Mouse (Mus musculus): ENCODE data around the gene Ctnnd2. TPM values are rescaled to one million over a fixed set of nuclear protein-coding genes. Genes with fewer than 3 reads are reported as not detected.

Ctnnd2 gene
- polyA plus RNA-seq, 1 experiment from 2014 or later, result 1.3 TPM

- WGBS, result 79% methylated on average over 7 of the region's 7 CpGs
- no peaks in the 10 kb centered on the region for H3K4me1 ChIP-seq (ENCODE audit: control insufficient read depth, insufficient read depth, low read length)
- H3K9me3 ChIP-seq (ENCODE audit: control insufficient read depth, low read length), result no peaks in the 10 kb centered on the region
- H3K27ac ChIP-seq (ENCODE audit: low read length), result no peak overlapping the region
- no peak overlapping the region for H3K9ac ChIP-seq (ENCODE audit: low read depth, low read length)
- no peaks in the 10 kb centered on the region for H3K27me3 ChIP-seq (replicated peaks; ENCODE audit: control insufficient read depth, insufficient read depth, low read length)
- H3K36me3 ChIP-seq (ENCODE audit: control insufficient read depth, insufficient read depth, low read length), result no peaks in the 10 kb centered on the region
- no peak overlapping the region for H3K4me3 ChIP-seq (ENCODE audit: low read length)
- ATAC-seq, result no peak
- H3K4me2 ChIP-seq (ENCODE audit: low read depth, low read length), result no peak overlapping the region
These were observed 197.6 kb downstream of the Ctnnd2 start for GRCm38 (mm10) chr15:30369997-30370396.

- Histone ChIP-seq H3K27ac (ENCODE audit: low read length) (no peak overlapping the region), H3K9me3 (ENCODE audit: control insufficient read depth, low read length) (no peaks in the 10 kb centered on the region), H3K4me1 (ENCODE audit: control insufficient read depth, insufficient read depth, low read length) (no peaks in the 10 kb centered on the region), H3K36me3 (ENCODE audit: control insufficient read depth, insufficient read depth, low read length) (no peaks in the 10 kb centered on the region), H3K27me3 (replicated peaks; ENCODE audit: control insufficient read depth, insufficient read depth, low read length) (no peaks in the 10 kb centered on the region), H3K4me2 (ENCODE audit: low read depth, low read length) (no peak overlapping the region), H3K9ac (ENCODE audit: low read depth, low read length) (no peak overlapping the region), H3K4me3 (ENCODE audit: low read length) (no peak overlapping the region)
- 78% methylated on average over 2 of the region's 2 CpGs for WGBS
- no peak for ATAC-seq
These were observed 198.8 kb downstream of the Ctnnd2 start for GRCm38 (mm10) chr15:30371151-30371550.

- Histone ChIP-seq H3K9me3 (ENCODE audit: control insufficient read depth, low read length) (no peaks in the 10 kb centered on the region), H3K27me3 (replicated peaks; ENCODE audit: control insufficient read depth, insufficient read depth, low read length) (no peaks in the 10 kb centered on the region), H3K9ac (ENCODE audit: low read depth, low read length) (no peak overlapping the region), H3K36me3 (ENCODE audit: control insufficient read depth, insufficient read depth, low read length) (no peaks in the 10 kb centered on the region), H3K4me1 (ENCODE audit: control insufficient read depth, insufficient read depth, low read length) (no peaks in the 10 kb centered on the region), H3K4me2 (ENCODE audit: low read depth, low read length) (no peak overlapping the region), H3K27ac (ENCODE audit: low read length) (no peak overlapping the region), H3K4me3 (ENCODE audit: low read length) (no peak overlapping the region)
- ATAC-seq, result no peak
- WGBS, result 83% methylated on average over 6 of the region's 6 CpGs
These were observed 201.3 kb downstream of the Ctnnd2 start for GRCm38 (mm10) chr15:30373654-30374215.

- Histone ChIP-seq H3K27me3 (replicated peaks; ENCODE audit: control insufficient read depth, insufficient read depth, low read length) (no peaks in the 10 kb centered on the region), H3K36me3 (ENCODE audit: control insufficient read depth, insufficient read depth, low read length) (no peaks in the 10 kb centered on the region), H3K27ac (ENCODE audit: low read length) (no peak overlapping the region), H3K4me2 (ENCODE audit: low read depth, low read length) (no peak overlapping the region), H3K4me1 (ENCODE audit: control insufficient read depth, insufficient read depth, low read length) (no peaks in the 10 kb centered on the region), H3K9ac (ENCODE audit: low read depth, low read length) (no peak overlapping the region), H3K9me3 (ENCODE audit: control insufficient read depth, low read length) (no peaks in the 10 kb centered on the region), H3K4me3 (ENCODE audit: low read length) (no peak overlapping the region)
- ATAC-seq, result no peak
- 67% methylated on average over 5 of the region's 5 CpGs for WGBS
These were observed 202.5 kb downstream of the Ctnnd2 start for GRCm38 (mm10) chr15:30374907-30375306.

GRCm38 (mm10) chr15:30383075-30383842, 210.9 kb downstream of the Ctnnd2 start:
- H3K4me2 ChIP-seq (ENCODE audit: low read depth, low read length), result no peak overlapping the region
- no peak overlapping the region for H3K27ac ChIP-seq (ENCODE audit: low read length)
- H3K4me1 ChIP-seq (ENCODE audit: control insufficient read depth, insufficient read depth, low read length), result no peaks in the 10 kb centered on the region
- H3K27me3 ChIP-seq (replicated peaks; ENCODE audit: control insufficient read depth, insufficient read depth, low read length), result no peaks in the 10 kb centered on the region
- no peak for ATAC-seq
- no peak overlapping the region for H3K4me3 ChIP-seq (ENCODE audit: low read length)
- H3K36me3 ChIP-seq (ENCODE audit: control insufficient read depth, insufficient read depth, low read length), result no peaks in the 10 kb centered on the region
- H3K9me3 ChIP-seq (ENCODE audit: control insufficient read depth, low read length), result no peaks in the 10 kb centered on the region
- WGBS, result 31% methylated on average over 9 of the region's 9 CpGs
- no peak overlapping the region for H3K9ac ChIP-seq (ENCODE audit: low read depth, low read length)

- ATAC-seq, result no peak
- 84% methylated on average over 5 of the region's 5 CpGs for WGBS
- H3K4me1 ChIP-seq (ENCODE audit: control insufficient read depth, insufficient read depth, low read length), result no peaks in the 10 kb centered on the region
- no peak overlapping the region for H3K27ac ChIP-seq (ENCODE audit: low read length)
- no peaks in the 10 kb centered on the region for H3K9me3 ChIP-seq (ENCODE audit: control insufficient read depth, low read length)
- no peak overlapping the region for H3K4me3 ChIP-seq (ENCODE audit: low read length)
- no peak overlapping the region for H3K9ac ChIP-seq (ENCODE audit: low read depth, low read length)
- H3K27me3 ChIP-seq (replicated peaks; ENCODE audit: control insufficient read depth, insufficient read depth, low read length), result no peaks in the 10 kb centered on the region
- H3K36me3 ChIP-seq (ENCODE audit: control insufficient read depth, insufficient read depth, low read length), result no peaks in the 10 kb centered on the region
- no peak overlapping the region for H3K4me2 ChIP-seq (ENCODE audit: low read depth, low read length)
These were observed 212.0 kb downstream of the Ctnnd2 start for GRCm38 (mm10) chr15:30384386-30384785.

GRCm38 (mm10) chr15:30386489-30386888, 214.1 kb downstream of the Ctnnd2 start:
- H3K9ac ChIP-seq (ENCODE audit: low read depth, low read length), result no peak overlapping the region
- H3K4me3 ChIP-seq (ENCODE audit: low read length), result no peak overlapping the region
- H3K9me3 ChIP-seq (ENCODE audit: control insufficient read depth, low read length), result no peaks in the 10 kb centered on the region
- H3K27ac ChIP-seq (ENCODE audit: low read length), result no peak overlapping the region
- no peaks in the 10 kb centered on the region for H3K4me1 ChIP-seq (ENCODE audit: control insufficient read depth, insufficient read depth, low read length)
- ATAC-seq, result no peak
- no peak overlapping the region for H3K4me2 ChIP-seq (ENCODE audit: low read depth, low read length)
- no peaks in the 10 kb centered on the region for H3K36me3 ChIP-seq (ENCODE audit: control insufficient read depth, insufficient read depth, low read length)
- H3K27me3 ChIP-seq (replicated peaks; ENCODE audit: control insufficient read depth, insufficient read depth, low read length), result no peaks in the 10 kb centered on the region

GRCm38 (mm10) chr15:30387244-30387643, 214.9 kb downstream of the Ctnnd2 start:
- H3K9ac ChIP-seq (ENCODE audit: low read depth, low read length), result no peak overlapping the region
- H3K27me3 ChIP-seq (replicated peaks; ENCODE audit: control insufficient read depth, insufficient read depth, low read length), result no peaks in the 10 kb centered on the region
- H3K4me3 ChIP-seq (ENCODE audit: low read length), result no peak overlapping the region
- no peak for ATAC-seq
- H3K9me3 ChIP-seq (ENCODE audit: control insufficient read depth, low read length), result no peaks in the 10 kb centered on the region
- no peaks in the 10 kb centered on the region for H3K4me1 ChIP-seq (ENCODE audit: control insufficient read depth, insufficient read depth, low read length)
- WGBS, result 36% methylated on average over 6 of the region's 6 CpGs
- H3K36me3 ChIP-seq (ENCODE audit: control insufficient read depth, insufficient read depth, low read length), result no peaks in the 10 kb centered on the region
- H3K4me2 ChIP-seq (ENCODE audit: low read depth, low read length), result no peak overlapping the region
- H3K27ac ChIP-seq (ENCODE audit: low read length), result no peak overlapping the region

- Histone ChIP-seq H3K4me2 (ENCODE audit: low read depth, low read length) (no peak overlapping the region), H3K4me3 (ENCODE audit: low read length) (no peak overlapping the region), H3K4me1 (ENCODE audit: control insufficient read depth, insufficient read depth, low read length) (no peaks in the 10 kb centered on the region), H3K9ac (ENCODE audit: low read depth, low read length) (no peak overlapping the region), H3K36me3 (ENCODE audit: control insufficient read depth, insufficient read depth, low read length) (no peaks in the 10 kb centered on the region), H3K9me3 (ENCODE audit: control insufficient read depth, low read length) (no peaks in the 10 kb centered on the region), H3K27me3 (replicated peaks; ENCODE audit: control insufficient read depth, insufficient read depth, low read length) (no peaks in the 10 kb centered on the region), H3K27ac (ENCODE audit: low read length) (no peak overlapping the region)
- no peak for ATAC-seq
- 74% methylated on average over 4 of the region's 4 CpGs for WGBS
These were observed 228.7 kb downstream of the Ctnnd2 start for GRCm38 (mm10) chr15:30401111-30401510.

- no peak overlapping the region for H3K4me3 ChIP-seq (ENCODE audit: low read length)
- no peak for ATAC-seq
- H3K27me3 ChIP-seq (replicated peaks; ENCODE audit: control insufficient read depth, insufficient read depth, low read length), result no peaks in the 10 kb centered on the region
- H3K9ac ChIP-seq (ENCODE audit: low read depth, low read length), result no peak overlapping the region
- H3K4me2 ChIP-seq (ENCODE audit: low read depth, low read length), result no peak overlapping the region
- H3K27ac ChIP-seq (ENCODE audit: low read length), result no peak overlapping the region
- no peaks in the 10 kb centered on the region for H3K9me3 ChIP-seq (ENCODE audit: control insufficient read depth, low read length)
- H3K4me1 ChIP-seq (ENCODE audit: control insufficient read depth, insufficient read depth, low read length), result no peaks in the 10 kb centered on the region
- WGBS, result 2% methylated on average over 1 of the region's 1 CpGs
- no peaks in the 10 kb centered on the region for H3K36me3 ChIP-seq (ENCODE audit: control insufficient read depth, insufficient read depth, low read length)
These were observed 233.9 kb downstream of the Ctnnd2 start for GRCm38 (mm10) chr15:30406254-30406653.
